Mouse (Mus musculus) kidney, embryonic 16.5 days (tissue): ENCODE measurements at regions not wholly inside any gene's neighbourhood (a gene's known extent, or its start where the extent isn't known, plus 50 kb on each side); places are given as distances from the start of the nearest gene placed in this dataset.

Experiments
- ATAC-seq: fragments of 200-750 bp; cut with Nextera tagmentation; 2 replicates; pipeline ENCODE4 v1.8.0; 2017; ENCODE audit warnings: moderate TSS enrichment; ENCODE audit not compliant: low FRiP score, low TSS enrichment
- H3K27ac ChIP-seq: fragments of 300-500 bp; sonication (generic); 2 replicates; pipeline ENCODE4 v1.5.1; 2014; ENCODE audit warnings: low read length
- H3K27me3 ChIP-seq: fragments of 300-500 bp; sonication (generic); 2 replicates; pipeline ENCODE4 v1.6.1; 2014; ENCODE audit warnings: low read length, control low read depth, mixed read lengths; ENCODE audit not compliant: insufficient read depth
- H3K36me3 ChIP-seq: fragments of 300-500 bp; sonication (generic); 2 replicates; pipeline ENCODE4 v1.6.1; 2014; ENCODE audit warnings: low read length, control low read depth, mixed read lengths; ENCODE audit not compliant: insufficient read depth
- H3K4me1 ChIP-seq: fragments of 300-500 bp; sonication (generic); 2 replicates; pipeline ENCODE4 v1.6.1; 2014; ENCODE audit warnings: low read length, control low read depth, mixed read lengths; ENCODE audit not compliant: insufficient read depth
- H3K4me2 ChIP-seq: fragments of 300-500 bp; sonication (generic); replicated peaks from 2 replicates; pipeline ENCODE4 v1.6.1; 2014; ENCODE audit warnings: low read depth, low read length
- H3K4me3 ChIP-seq: fragments of 300-500 bp; sonication (generic); 2 replicates; pipeline ENCODE4 v1.5.1; 2014; ENCODE audit warnings: mild to moderate bottlenecking, low read length
- H3K9ac ChIP-seq: fragments of 300-500 bp; sonication (generic); replicated peaks from 2 replicates; pipeline ENCODE4 v1.6.1; 2014; ENCODE audit warnings: low read length
- H3K9me3 ChIP-seq: fragments of 300-500 bp; sonication (generic); 2 replicates; pipeline ENCODE4 v1.6.1; 2016; ENCODE audit warnings: low read length, control low read depth
- WGBS: fragments of 180-500 bp; shearing (Covaris S2); extraction: QIAGEN DNeasy Blood & Tissue Kit; methylation state at CpG from one replicate; pipeline ENCODE4 v1.1.7; 2014; 5-methylcytosine and 5-hydroxymethylcytosine counted together

- no peak overlapping the region for H3K9ac ChIP-seq
- 75% methylated on average over 6 of the region's 6 CpGs for WGBS
- no peak overlapping the region for H3K27ac ChIP-seq
- no peaks in the 10 kb centered on the region for H3K27me3 ChIP-seq
- H3K36me3 ChIP-seq, result no peaks in the 10 kb centered on the region
- no peak for ATAC-seq
- H3K4me2 ChIP-seq, result no peak overlapping the region
- no peaks in the 10 kb centered on the region for H3K4me1 ChIP-seq
- H3K4me3 ChIP-seq, result no peak overlapping the region
- no peaks in the 10 kb centered on the region for H3K9me3 ChIP-seq
Measured at GRCm38 (mm10) chr4:8374737-8375489, 136.1 kb upstream of the Car8 start.

- Histone ChIP-seq H3K9ac (no peak overlapping the region), H3K27me3 (no peaks in the 10 kb centered on the region), H3K9me3 (no peaks in the 10 kb centered on the region), H3K4me3 (no peak overlapping the region), H3K36me3 (no peaks in the 10 kb centered on the region), H3K4me1 (no peaks in the 10 kb centered on the region), H3K27ac (no peak overlapping the region), H3K4me2 (no peak overlapping the region)
- ATAC-seq, result no peak
- 79% methylated on average over 3 of the region's 3 CpGs for WGBS
Measured at GRCm38 (mm10) chr4:8374061-8374460, 135.2 kb upstream of the Car8 start.

DNA sequence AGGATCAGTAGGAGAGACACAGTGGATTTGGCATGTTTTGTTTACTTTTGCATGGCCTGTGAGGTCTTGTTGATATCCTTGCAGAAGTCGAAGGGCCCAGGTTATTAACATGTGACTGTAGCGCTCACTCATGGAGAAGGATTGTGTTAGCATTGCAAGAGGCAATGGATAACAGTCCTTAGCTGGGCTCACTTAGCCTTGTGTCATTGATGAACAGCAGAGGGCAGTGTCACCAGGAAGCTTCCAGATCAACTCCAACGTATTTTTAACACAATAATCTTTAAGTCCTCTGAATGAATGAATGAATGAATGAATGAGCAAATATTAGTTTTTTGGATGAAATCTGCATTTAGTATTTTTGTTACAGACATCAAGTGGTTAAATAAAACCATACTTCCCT lies 133.2 kb upstream of the Car8 start:
- no peaks in the 10 kb centered on the region for H3K9me3 ChIP-seq

GRCm38 (mm10) chr4:8370786-8371185 lies 131.9 kb upstream of the Car8 start:
- WGBS, result 68% methylated on average over 9 of the region's 9 CpGs
- Histone ChIP-seq H3K27ac (no peak overlapping the region), H3K4me2 (no peak overlapping the region), H3K4me1 (no peaks in the 10 kb centered on the region), H3K4me3 (no peak overlapping the region), H3K27me3 (no peaks in the 10 kb centered on the region), H3K9me3 (no peaks in the 10 kb centered on the region), H3K36me3 (no peaks in the 10 kb centered on the region), H3K9ac (no peak overlapping the region)
- no peak for ATAC-seq

More for the DNA sequence above, 133.2 kb upstream of the Car8 start:
- Histone ChIP-seq H3K9ac (no peak overlapping the region), H3K36me3 (no peaks in the 10 kb centered on the region), H3K4me2 (no peak overlapping the region), H3K4me3 (no peak overlapping the region), H3K4me1 (no peaks in the 10 kb centered on the region), H3K27me3 (no peaks in the 10 kb centered on the region), H3K27ac (no peak overlapping the region)
- WGBS, result 71% methylated on average over 3 of the region's 3 CpGs
- no peak for ATAC-seq

DNA sequence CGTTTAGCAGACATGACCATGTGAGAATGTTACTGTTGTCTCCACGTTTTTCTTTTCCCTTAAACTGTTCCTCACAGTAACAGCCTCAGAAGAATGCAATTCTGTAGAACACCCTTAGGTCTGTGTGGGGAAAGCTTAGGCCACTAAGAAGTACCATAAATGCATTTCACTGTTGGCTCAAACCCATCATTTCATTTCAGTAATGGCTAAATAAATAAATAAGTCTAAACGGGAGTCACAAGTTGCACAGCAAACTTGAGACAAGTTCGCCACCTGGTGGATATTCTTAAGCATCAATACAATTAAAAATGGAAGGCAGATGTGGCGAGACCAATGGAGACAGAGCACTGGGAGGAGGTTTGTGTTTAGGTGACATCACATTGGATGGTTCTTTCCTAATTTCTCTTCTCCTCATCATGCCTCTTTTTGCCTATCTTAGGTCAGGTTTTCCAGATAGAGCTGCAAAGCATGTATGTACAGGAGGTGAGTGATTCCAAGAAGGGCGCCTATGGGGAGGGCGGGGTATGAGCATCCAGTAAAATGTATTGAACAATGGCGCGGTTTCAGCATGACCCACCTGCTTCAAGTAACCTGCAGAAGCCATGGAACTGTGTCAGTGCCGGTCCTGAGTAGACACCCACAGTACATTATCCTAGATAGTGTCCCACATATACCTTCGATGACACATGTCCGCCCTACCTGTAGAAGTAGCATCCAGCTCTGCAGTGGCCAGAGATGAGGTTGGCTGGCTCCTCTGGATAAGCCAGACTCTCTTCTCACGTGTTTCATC lies 128.8 kb upstream of the Car8 start:
- no peak overlapping the region for H3K4me3 ChIP-seq
- 61% methylated on average over 13 of the region's 13 CpGs for WGBS
- no peak overlapping the region for H3K4me2 ChIP-seq
- H3K36me3 ChIP-seq, result no peaks in the 10 kb centered on the region
- H3K27me3 ChIP-seq, result no peaks in the 10 kb centered on the region
- H3K9me3 ChIP-seq, result no peaks in the 10 kb centered on the region
- H3K4me1 ChIP-seq, result no peaks in the 10 kb centered on the region
- no peak overlapping the region for H3K27ac ChIP-seq
- H3K9ac ChIP-seq, result no peak overlapping the region
- ATAC-seq, result peak; percentile 54

- no peak overlapping the region; the same call in 1 of the 2 replicates for H3K9ac ChIP-seq
- no peaks in the 10 kb centered on the region for H3K36me3 ChIP-seq
- no peak for ATAC-seq
- no peaks in the 10 kb centered on the region for H3K9me3 ChIP-seq
- no peak overlapping the region for H3K4me2 ChIP-seq
- WGBS, result 80% methylated on average over 4 of the region's 4 CpGs
- no peak overlapping the region for H3K27ac ChIP-seq
- no peak overlapping the region for H3K4me3 ChIP-seq
- H3K27me3 ChIP-seq, result no peaks in the 10 kb centered on the region
- no peaks in the 10 kb centered on the region for H3K4me1 ChIP-seq
Measured at GRCm38 (mm10) chr4:8366978-8367377, 128.1 kb upstream of the Car8 start.

- H3K4me2 ChIP-seq, result no peak overlapping the region
- H3K27ac ChIP-seq, result no peak overlapping the region
Measured at GRCm38 (mm10) chr4:8362409-8362808, 123.6 kb upstream of the Car8 start.

DNA sequence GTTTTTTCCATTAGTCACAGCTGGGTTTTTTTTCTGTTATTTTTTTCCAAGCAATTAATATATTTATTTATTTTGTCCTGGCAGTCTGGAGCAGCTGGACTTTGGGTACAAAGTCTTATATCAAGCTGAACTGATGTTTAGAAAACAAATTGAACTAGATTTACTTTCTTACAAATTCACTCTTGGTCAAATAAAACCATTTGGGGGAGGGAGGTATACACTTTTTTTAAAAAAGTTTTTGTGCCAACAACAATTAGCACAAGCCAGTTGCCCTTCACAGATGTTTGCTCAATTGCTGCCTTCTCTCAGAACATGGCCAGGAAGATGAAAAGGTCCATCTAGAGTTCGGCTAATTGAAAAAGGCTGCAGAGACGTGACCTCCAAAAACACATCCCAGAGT lies 123.1 kb upstream of the Car8 start:
- Histone ChIP-seq H3K27ac (no peak overlapping the region), H3K4me3 (no peak overlapping the region), H3K9ac (no peak overlapping the region), H3K9me3 (no peaks in the 10 kb centered on the region), H3K36me3 (no peaks in the 10 kb centered on the region), H3K4me2 (no peak overlapping the region), H3K27me3 (no peaks in the 10 kb centered on the region), H3K4me1 (no peaks in the 10 kb centered on the region)
- 55% methylated on average over 2 of the region's 2 CpGs for WGBS
- no peak for ATAC-seq

More at GRCm38 (mm10) chr4:8362409-8362808, 123.6 kb upstream of the Car8 start:
- Histone ChIP-seq H3K9ac (no peak overlapping the region), H3K4me1 (no peaks in the 10 kb centered on the region), H3K4me3 (no peak overlapping the region), H3K27me3 (no peaks in the 10 kb centered on the region), H3K36me3 (no peaks in the 10 kb centered on the region), H3K9me3 (no peaks in the 10 kb centered on the region)
- WGBS, result 75% methylated on average over 4 of the region's 4 CpGs
- ATAC-seq, result no peak

- no peak overlapping the region for H3K9ac ChIP-seq
- H3K27me3 ChIP-seq, result no peaks in the 10 kb centered on the region
- no peaks in the 10 kb centered on the region for H3K4me1 ChIP-seq
- no peaks in the 10 kb centered on the region for H3K9me3 ChIP-seq
- no peaks in the 10 kb centered on the region for H3K36me3 ChIP-seq
- no peak for ATAC-seq
- no peak overlapping the region for H3K4me2 ChIP-seq
- no peak overlapping the region for H3K4me3 ChIP-seq
- no peak overlapping the region for H3K27ac ChIP-seq
Measured at GRCm38 (mm10) chr4:8361305-8361704, 122.5 kb upstream of the Car8 start.

GRCm38 (mm10) chr4:8357443-8357842 lies 118.6 kb upstream of the Car8 start:
- no peak overlapping the region for H3K9ac ChIP-seq
- H3K4me1 ChIP-seq, result no peaks in the 10 kb centered on the region
- H3K9me3 ChIP-seq, result no peaks in the 10 kb centered on the region
- 81% methylated on average over 1 of the region's 1 CpGs for WGBS
- H3K4me3 ChIP-seq, result no peak overlapping the region
- no peak overlapping the region for H3K27ac ChIP-seq
- H3K36me3 ChIP-seq, result no peaks in the 10 kb centered on the region
- no peaks in the 10 kb centered on the region for H3K27me3 ChIP-seq
- no peak for ATAC-seq
- H3K4me2 ChIP-seq, result no peak overlapping the region
